Mouse (Mus musculus): Measurements from ENCODE around the gene Arpc2.

Gene Arpc2

GRCm38 (mm10) chr1:74235938-74236589 lies at the start of gene Arpc2:
Gene Arpc2 (plus strand): TSS chr1:74236084.
- peak; percentile 97 for DNase-seq

DNA sequence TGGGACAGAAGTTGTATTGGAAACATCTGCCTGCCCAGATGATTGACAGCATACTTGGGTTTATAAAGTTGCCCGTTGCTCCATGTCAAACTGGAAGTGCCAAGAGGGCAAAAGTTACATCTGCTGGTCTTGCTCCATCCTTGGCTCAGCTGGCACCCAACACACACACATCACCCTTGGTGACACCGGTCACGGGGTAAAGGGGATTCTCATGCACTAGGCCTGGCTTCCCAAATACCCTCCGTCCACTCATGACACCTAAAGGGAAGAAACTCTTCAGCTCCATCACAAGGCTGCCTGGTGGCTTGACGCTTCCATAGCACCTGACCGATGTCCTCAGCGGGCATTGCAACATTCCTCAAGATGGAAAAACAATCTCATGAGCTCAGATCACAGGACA lies 45.4 kb upstream of the Arpc2 start:
- no peak for DNase-seq

GRCm38 (mm10) chr1:74192711-74193110 lies 43.2 kb upstream of the Arpc2 start:
- no peak for DNase-seq

DNA sequence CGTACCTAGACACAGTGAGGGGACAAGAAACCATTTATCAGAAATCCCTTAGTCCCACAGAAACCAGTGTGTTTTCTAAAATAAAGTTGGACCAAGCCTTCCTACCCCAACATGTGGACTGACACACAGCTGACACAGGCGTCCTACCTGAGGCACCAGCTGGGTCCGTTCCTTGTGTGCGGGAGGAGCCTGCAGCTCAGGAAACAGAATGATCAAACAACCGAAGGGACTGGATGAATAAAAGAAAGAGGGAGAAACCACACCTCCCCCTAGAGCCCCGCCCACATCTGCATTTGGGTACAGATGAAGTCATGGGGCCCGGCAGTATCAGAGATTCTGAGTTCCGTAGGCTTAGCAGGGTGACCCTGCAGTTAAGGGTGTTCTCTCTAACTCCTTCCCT lies 41.4 kb upstream of the Arpc2 start, which contains the start of gene Cxcr1:
Gene Cxcr1 (minus strand): TSS at position 187 of the 400 bp plus-strand sequence.
- DNase-seq = no peak

- peak; percentile 58 for DNase-seq
These were observed 39.9 kb upstream of the Arpc2 start for GRCm38 (mm10) chr1:74195961-74196360.

DNA sequence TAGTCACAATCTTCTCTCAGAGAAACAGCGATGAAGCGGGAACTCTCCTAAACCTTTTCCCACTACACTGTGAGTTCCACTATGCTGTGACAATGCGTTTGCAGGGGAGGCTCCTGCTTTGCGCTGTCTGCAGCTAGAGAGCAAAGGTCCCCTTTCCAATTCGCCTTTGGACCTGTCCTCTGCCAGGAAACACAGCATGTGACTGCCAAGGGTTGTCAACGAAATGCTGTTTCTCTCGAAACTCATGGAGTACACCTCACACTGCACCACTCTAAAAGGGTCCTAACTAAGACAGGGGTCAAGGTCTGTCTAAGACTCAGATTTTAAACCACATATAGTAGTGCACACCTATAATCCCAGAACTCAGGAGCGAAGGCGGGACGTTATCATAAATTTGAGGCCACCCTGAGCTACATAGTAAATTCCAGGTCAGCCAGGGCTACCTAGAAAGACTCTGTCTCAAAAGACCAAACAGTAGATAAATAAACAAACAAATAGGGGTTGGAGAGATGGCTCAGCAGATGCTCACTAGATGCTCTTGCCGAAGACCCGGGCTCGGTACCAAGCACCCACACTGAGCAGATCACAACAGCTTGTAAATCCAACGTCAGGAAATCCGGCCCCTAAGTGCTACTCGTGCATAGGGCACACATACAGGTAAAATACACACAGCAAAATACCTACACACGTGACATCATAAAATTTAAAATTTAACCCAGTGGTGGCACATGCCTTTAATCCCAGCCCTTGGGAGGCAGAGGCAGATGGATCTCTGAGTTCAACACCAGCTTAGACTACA lies 39.1 kb upstream of the Arpc2 start:
- peak; percentile 86 for DNase-seq

DNA sequence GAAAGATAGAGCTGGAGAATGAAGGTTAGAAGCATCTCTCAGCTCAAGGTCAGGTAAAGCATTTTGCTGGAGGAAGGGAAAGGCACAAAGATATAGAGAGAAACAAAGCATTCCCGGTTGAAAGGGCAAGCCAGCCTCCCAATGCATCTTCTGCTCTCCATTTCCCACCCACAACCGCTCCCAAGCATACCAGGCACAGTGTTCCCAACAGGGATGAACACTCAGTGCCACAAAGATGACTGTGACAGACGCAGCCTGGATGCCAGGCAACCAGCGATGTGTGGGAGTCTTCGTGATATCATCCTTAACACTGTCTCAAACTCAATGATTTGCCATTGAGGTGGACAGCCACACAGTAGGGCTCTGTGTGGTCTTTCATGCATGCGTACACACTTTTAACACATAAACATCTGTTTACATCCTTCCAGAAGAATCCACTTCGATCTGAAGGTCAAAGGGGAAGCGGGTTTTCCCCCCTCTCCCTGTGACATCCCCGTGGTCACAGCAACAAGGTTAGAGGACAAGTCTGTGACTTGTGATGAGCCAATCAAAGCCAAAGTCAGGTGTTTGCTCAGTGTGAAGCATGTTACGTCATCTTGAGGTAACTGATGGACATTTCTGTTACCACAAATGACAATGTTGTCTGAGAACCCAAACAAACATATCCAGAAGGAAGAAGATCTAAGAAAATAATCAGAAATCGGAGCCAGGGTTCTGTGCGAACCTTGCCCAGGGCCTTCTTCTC lies 38.0 kb upstream of the Arpc2 start:
- no peak for DNase-seq

- DNase-seq = no peak
These were observed 36.8 kb upstream of the Arpc2 start for GRCm38 (mm10) chr1:74199046-74199445.

GRCm38 (mm10) chr1:74201048-74201844 lies 34.6 kb upstream of the Arpc2 start:
- DNase-seq = no peak

- no peak for DNase-seq
These were observed 32.4 kb upstream of the Arpc2 start for GRCm38 (mm10) chr1:74203457-74203856.

DNA sequence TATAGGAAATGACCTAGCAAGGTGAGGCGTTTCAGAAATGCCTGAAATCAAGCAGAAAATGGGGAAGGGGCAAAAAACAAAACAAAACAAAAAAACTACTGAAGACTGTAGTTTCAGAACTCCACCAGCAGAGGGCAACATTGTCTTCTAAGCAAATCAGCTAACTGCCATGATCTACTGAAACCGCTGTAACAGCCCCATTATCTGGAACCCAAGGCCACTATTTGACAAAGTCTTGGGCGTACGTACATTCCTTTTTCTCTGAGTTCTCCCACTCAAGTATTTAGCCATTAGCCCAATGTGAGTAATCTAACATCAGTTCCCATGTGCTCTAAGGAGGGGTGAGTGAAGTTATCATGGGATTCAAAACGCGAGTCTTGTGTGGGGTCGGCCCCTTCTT lies 30.0 kb upstream of the Arpc2 start:
- peak; percentile 50 for DNase-seq

GRCm38 (mm10) chr1:74206642-74207041 lies 29.2 kb upstream of the Arpc2 start:
- no peak for DNase-seq

GRCm38 (mm10) chr1:74207906-74208305 lies 28.0 kb upstream of the Arpc2 start:
- no peak for DNase-seq

- DNase-seq = no peak
These were observed 26.9 kb upstream of the Arpc2 start for GRCm38 (mm10) chr1:74208941-74209340.

DNA sequence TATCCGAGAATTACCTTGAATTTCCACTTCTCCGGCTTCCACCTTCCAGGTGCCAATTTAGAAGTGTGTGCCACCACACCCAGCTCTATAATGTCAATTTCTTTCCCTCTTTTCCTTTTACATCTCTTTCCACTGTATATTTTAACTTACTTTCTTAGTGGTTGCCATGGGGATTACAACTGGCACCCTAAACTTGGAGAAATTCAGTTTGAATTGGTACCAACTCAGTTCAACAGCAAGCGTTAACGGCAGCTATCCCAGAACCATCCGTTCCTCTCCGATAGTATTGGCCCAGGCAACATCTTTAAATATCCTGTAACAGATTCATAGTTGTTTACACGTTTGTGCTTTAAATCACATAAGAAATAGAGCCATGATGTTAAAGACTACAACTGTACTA lies 16.0 kb upstream of the Arpc2 start:
- no peak for DNase-seq

DNA sequence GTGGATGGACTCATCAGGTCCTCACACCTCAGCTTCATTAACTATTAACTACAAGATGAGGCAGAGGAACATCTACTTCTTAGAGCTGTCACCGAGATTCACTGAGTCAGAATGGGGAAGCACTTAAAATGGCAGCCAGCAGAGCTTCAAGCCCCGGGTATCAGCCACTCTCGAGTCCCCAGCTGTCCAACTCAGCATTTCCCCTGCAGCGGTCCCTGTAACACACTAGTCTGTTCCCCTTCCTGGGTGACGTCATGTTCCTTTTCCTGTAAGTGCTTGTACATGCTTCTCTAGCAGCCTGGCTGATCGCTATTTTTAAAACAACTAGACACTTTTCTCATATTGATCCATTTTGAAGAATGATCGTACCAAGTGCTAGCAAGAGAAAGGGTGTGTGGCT lies 8.6 kb upstream of the Arpc2 start:
- peak; percentile 73 for DNase-seq

- DNase-seq = no peak
These were observed 5.9 kb upstream of the Arpc2 start for GRCm38 (mm10) chr1:74229942-74230341.

GRCm38 (mm10) chr1:74230992-74231391 lies 4.9 kb upstream of the Arpc2 start:
- DNase-seq = no peak

- peak; percentile 48 for DNase-seq
These were observed 870 bp downstream of the Arpc2 start for GRCm38 (mm10) chr1:74236590-74237317.

- no peak for DNase-seq
These were observed 1.8 kb downstream of the Arpc2 start for GRCm38 (mm10) chr1:74237671-74238070.

DNA sequence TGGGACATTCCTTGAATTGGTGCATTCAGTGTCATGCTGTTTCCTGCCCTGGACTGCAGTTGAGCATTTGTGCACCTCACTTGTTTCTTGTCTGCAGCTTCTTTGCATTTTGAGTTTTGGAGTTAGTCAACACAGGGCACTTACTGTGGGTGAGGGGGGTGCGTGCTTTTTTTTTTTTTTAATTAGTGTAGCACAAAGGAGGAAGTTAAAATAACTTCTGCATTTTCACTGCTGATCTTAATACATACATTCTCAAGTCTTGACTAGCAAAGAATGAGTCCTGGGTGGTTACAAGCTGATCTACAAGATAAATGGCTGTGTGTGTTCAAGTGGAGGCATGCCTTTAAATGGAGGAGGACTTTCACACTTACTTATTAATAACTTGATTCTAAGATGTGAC lies 2.3 kb downstream of the Arpc2 start:
- no peak for DNase-seq

- DNase-seq = no peak
These were observed 3.3 kb downstream of the Arpc2 start for GRCm38 (mm10) chr1:74239162-74239561.
